Mouse (Mus musculus): Measurements from ENCODE around the gene Brpf3. TPM values are rescaled to one million over a fixed set of nuclear protein-coding genes. Genes with fewer than 3 reads are reported as not detected.
A peak's percentile ranks its signal among the peaks of the same experiment; 100 is the strongest.

Brpf3 gene
- polyA plus RNA-seq, 1 experiment from 2014 or later = 9.5 TPM

DNA sequence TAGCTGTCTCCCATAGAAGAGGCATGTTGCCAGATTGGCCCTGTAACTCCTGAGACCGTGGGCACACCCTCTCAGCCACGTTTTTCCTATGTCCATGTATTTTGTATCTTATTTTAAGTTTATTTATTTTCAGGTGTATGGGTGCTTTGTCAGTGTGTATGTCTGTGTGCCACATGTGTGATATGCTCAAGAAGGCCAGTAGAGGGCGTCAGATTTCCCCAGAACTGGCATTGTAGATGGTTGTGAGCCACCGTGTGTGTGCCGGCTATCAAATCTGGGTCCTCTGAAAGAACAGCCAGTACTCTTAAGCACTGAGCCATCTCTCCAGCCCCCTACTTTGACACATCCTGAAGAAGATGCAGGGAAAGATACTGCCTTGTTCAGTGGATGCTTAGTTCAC is 69.5 kb downstream of the Brpf3 start:
- H3K36me3 ChIP-seq (replicated peaks) = no peaks in the 10 kb centered on the region
- no peak overlapping the region for H3K9ac ChIP-seq
- no peak overlapping the region for H3K4me3 ChIP-seq
- ATAC-seq (replicated peaks) = no peak
- H3K9me3 ChIP-seq = no peaks in the 10 kb centered on the region
- H3K4me2 ChIP-seq = no peak overlapping the region
- WGBS = 71% methylated on average over 5 of the region's 5 CpGs
- H3K4me1 ChIP-seq = peaks cover 21% of the 10 kb centered on the region
- no peaks in the 10 kb centered on the region for H3K27me3 ChIP-seq (replicated peaks)
- H3K27ac ChIP-seq = peak overlapping the region; percentile 86

DNA sequence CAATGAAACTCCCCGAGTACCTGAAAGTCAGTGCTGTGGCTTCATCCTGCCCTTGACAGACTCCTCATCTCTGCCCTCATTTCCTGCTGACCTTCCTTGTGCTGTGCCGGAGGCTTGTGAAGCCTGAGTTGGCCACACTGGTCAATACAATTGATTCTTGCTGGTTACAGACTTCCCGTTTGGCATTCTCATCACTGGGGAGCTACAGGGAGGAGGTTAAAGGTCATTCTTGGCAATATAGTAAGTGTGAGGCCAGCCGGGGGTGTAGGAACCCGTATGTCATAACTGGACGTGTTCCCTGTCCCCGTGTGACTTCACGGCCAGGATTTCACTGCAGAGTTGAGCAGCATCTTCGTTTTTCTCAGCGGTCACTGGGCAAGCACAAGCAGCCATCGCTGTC is 70.9 kb downstream of the Brpf3 start:
- Histone ChIP-seq H3K4me2 (no peak overlapping the region), H3K9ac (no peak overlapping the region), H3K27me3 (replicated peaks) (no peaks in the 10 kb centered on the region; the same call in 1 of the 2 replicates), H3K4me1 (peaks cover 22% of the 10 kb centered on the region), H3K27ac (no peak overlapping the region), H3K36me3 (replicated peaks) (no peaks in the 10 kb centered on the region), H3K9me3 (no peaks in the 10 kb centered on the region), H3K4me3 (no peak overlapping the region)
- ATAC-seq (replicated peaks) = no peak
- WGBS = 80% methylated on average over 11 of the region's 11 CpGs

DNA sequence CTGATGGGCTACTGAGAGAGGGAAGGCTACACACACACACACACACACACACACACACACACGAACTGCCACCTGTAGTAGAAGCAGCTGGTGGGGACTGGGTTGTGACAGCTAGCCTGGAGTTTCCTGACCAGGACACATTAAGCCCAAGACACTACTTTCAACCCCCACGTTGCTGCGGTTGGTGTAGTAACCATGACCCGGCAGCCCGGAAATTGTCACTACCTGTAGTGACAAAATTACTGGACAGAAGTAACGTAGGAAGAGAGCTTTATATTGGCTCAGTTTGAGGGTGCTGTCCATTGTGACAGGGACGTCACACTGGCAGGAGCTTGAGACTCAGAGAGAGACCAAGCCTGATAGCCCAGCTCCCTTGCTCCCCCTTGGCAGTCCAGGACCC is 71.4 kb downstream of the Brpf3 start:
- ATAC-seq (replicated peaks) = no peak
- Histone ChIP-seq H3K4me1 (peaks cover 25% of the 10 kb centered on the region), H3K9me3 (no peaks in the 10 kb centered on the region), H3K4me3 (no peak overlapping the region), H3K27ac (no peak overlapping the region), H3K4me2 (no peak overlapping the region), H3K36me3 (replicated peaks) (no peaks in the 10 kb centered on the region), H3K27me3 (replicated peaks) (no peaks in the 10 kb centered on the region; the same call in 1 of the 2 replicates), H3K9ac (no peak overlapping the region)
- 86% methylated on average over 7 of the region's 7 CpGs for WGBS

DNA sequence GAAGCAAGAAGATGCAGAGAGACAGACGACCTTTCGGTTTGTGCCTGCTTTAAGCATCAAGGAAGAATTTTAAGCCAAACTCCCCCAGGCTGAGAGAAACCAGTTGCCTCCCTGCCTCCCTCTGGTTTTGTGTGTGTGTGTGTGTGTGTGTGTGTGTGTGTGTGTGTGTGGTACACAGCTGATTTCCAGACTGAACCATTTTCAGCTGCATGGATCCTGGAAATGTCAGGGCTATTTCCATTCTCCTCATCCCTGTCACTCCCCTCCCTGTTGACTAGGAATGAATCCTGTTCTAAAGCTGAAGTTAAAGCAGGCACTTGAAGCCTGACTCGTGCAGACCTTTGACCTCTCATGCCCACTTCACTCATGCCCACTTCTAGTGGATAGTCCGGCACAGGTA is 73.3 kb downstream of the Brpf3 start:
- H3K27ac ChIP-seq = no peak overlapping the region
- ATAC-seq (replicated peaks) = no peak
- H3K36me3 ChIP-seq (replicated peaks) = no peaks in the 10 kb centered on the region
- no peaks in the 10 kb centered on the region; the same call in 1 of the 2 replicates for H3K27me3 ChIP-seq (replicated peaks)
- no peak overlapping the region for H3K4me2 ChIP-seq
- H3K9ac ChIP-seq = no peak overlapping the region
- no peak overlapping the region for H3K4me3 ChIP-seq
- peaks cover 18% of the 10 kb centered on the region for H3K4me1 ChIP-seq
- no peaks in the 10 kb centered on the region for H3K9me3 ChIP-seq
- 79% methylated on average over 4 of the region's 4 CpGs for WGBS

DNA sequence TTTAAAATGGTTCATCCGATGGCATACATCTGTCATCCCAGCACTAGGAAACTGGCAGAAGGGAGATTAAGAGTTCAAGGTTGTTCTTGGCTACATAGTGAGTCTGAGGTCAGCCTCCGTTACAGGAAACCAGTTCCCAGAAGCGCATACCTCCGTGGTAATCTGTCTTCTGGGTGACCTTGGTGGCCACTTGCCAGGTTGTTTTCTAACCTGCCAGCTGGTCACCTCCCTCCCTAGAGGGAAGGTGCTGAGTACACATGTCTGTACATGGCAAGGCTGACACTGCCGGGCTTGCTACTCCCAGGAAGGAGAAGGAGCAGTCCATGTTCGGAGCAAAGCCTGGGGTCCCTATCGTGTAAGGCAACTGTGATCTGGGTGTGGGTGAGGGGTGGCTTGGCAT is 73.9 kb downstream of the Brpf3 start:
- no peaks in the 10 kb centered on the region for H3K36me3 ChIP-seq (replicated peaks)
- ATAC-seq (replicated peaks) = no peak
- no peak overlapping the region for H3K27ac ChIP-seq
- H3K27me3 ChIP-seq (replicated peaks) = no peaks in the 10 kb centered on the region; the same call in 1 of the 2 replicates
- 72% methylated on average over 7 of the region's 7 CpGs for WGBS
- H3K4me1 ChIP-seq = peaks cover 12% of the 10 kb centered on the region
- no peak overlapping the region for H3K9ac ChIP-seq
- no peaks in the 10 kb centered on the region for H3K9me3 ChIP-seq
- H3K4me2 ChIP-seq = no peak overlapping the region
- H3K4me3 ChIP-seq = no peak overlapping the region

DNA sequence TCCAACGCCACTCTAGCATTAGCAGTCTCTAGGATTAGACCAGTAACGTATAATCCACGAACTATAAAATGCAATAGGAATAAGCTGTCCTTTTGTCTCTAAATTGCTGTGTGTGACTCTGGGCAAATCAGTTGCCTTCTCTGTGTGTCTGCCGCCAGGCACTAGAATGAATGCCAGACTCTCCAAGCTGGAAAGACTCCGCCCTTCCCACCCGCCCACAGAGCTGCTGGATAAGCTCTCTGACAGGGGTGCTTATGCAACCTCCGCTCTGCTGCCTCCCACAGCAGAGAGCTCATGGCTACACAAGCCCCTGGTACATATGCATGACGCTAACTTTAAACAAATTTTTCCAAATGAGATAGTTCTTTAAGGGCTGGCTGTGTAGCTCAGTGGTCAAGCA is 74.4 kb downstream of the Brpf3 start:
- H3K4me1 ChIP-seq = peaks cover 12% of the 10 kb centered on the region
- WGBS = 39% methylated on average over 8 of the region's 8 CpGs
- no peaks in the 10 kb centered on the region; the same call in 1 of the 2 replicates for H3K27me3 ChIP-seq (replicated peaks)
- H3K4me3 ChIP-seq = no peak overlapping the region
- no peak overlapping the region for H3K4me2 ChIP-seq
- ATAC-seq (replicated peaks) = no peak
- H3K9ac ChIP-seq = no peak overlapping the region
- H3K27ac ChIP-seq = no peak overlapping the region
- no peaks in the 10 kb centered on the region for H3K9me3 ChIP-seq
- H3K36me3 ChIP-seq (replicated peaks) = no peaks in the 10 kb centered on the region

DNA sequence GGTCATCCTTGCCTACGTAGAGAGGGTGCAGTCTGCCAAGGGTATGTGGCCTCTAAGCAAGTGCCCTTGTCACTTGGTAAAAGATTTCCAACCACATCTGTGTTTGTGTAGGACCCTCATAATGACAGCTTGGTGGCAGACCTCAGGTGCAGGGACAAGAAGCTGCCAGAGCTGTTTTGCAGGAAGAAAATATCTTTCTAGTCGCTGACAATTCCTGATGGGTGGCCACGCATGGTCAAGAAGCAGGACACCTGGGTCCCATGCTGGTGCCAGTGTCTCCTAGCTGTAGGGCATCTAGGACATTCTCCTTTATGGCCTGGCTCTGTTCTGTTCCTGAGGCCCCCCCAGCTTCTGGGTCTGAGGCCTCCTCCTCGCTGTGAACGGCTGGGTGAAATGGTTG is 75.4 kb downstream of the Brpf3 start:
- WGBS = 70% methylated on average over 5 of the region's 5 CpGs
- Histone ChIP-seq H3K4me3 (no peak overlapping the region), H3K9ac (no peak overlapping the region), H3K4me2 (no peak overlapping the region), H3K9me3 (no peaks in the 10 kb centered on the region), H3K27ac (no peak overlapping the region), H3K4me1 (peaks cover 10% of the 10 kb centered on the region), H3K27me3 (replicated peaks) (no peaks in the 10 kb centered on the region; the same call in 1 of the 2 replicates), H3K36me3 (replicated peaks) (no peaks in the 10 kb centered on the region)
- ATAC-seq (replicated peaks) = no peak

DNA sequence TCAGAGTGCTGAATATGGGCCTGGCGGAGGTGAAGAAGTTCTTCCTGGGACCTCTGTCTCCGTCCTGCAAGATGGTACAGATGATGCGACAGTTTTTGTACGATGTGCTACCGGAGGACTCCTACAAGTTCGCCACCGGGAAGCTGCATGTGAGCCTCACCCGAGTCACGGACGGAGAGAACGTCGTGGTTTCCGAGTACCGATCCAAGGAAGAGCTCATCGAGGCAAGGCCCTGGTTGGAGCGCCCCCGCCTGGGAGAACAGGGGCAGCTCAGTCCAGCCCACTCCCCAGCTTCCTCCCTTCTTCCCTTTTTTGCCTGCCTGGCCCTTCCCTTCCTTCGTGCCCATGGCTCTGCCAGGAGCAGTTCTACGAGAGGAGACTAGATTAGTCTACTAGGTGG is 75.9 kb downstream of the Brpf3 start:
- WGBS = 18% methylated on average over 19 of the region's 19 CpGs
- no peak overlapping the region for H3K4me2 ChIP-seq
- H3K4me3 ChIP-seq = no peak overlapping the region
- no peaks in the 10 kb centered on the region for H3K36me3 ChIP-seq (replicated peaks)
- H3K9ac ChIP-seq = no peak overlapping the region
- no peak overlapping the region for H3K27ac ChIP-seq
- H3K9me3 ChIP-seq = no peaks in the 10 kb centered on the region
- H3K4me1 ChIP-seq = peaks cover 10% of the 10 kb centered on the region
- no peaks in the 10 kb centered on the region; the same call in 1 of the 2 replicates for H3K27me3 ChIP-seq (replicated peaks)
- no peak for ATAC-seq (replicated peaks)

DNA sequence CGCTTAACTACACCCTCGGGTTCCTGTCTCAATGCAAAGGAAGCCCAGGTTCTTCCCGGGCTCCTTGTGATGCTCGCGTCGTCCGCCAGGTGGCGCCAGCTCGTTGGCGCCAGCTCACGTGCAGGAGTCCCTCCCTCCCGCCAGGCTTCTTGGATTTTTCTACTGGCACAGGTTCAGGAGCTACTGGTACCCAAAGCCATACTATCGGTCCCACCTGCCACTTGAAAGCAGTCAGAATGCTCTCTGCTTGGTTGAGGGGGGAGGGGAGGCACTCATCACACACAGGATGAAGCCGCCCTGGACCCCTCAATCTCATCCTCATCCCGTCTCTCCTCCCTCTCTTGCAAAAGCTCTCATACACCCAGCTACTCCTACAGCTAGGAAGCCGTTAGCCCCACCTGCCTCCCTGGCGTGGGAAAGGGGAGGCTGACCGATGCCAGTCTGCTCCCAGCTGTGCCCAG is 79.1 kb downstream of the Brpf3 start:
- 4% methylated on average over 18 of the region's 18 CpGs for WGBS
- no peak overlapping the region for H3K27ac ChIP-seq
- no peak overlapping the region for H3K9ac ChIP-seq
- H3K4me2 ChIP-seq = peak overlapping the region; percentile 37
- peak; percentile 29 for ATAC-seq (replicated peaks)
- H3K4me1 ChIP-seq = peaks cover 16% of the 10 kb centered on the region
- no peaks in the 10 kb centered on the region; the same call in 1 of the 2 replicates for H3K27me3 ChIP-seq (replicated peaks)
- no peaks in the 10 kb centered on the region for H3K36me3 ChIP-seq (replicated peaks)
- no peaks in the 10 kb centered on the region for H3K9me3 ChIP-seq
- no peak overlapping the region for H3K4me3 ChIP-seq

DNA sequence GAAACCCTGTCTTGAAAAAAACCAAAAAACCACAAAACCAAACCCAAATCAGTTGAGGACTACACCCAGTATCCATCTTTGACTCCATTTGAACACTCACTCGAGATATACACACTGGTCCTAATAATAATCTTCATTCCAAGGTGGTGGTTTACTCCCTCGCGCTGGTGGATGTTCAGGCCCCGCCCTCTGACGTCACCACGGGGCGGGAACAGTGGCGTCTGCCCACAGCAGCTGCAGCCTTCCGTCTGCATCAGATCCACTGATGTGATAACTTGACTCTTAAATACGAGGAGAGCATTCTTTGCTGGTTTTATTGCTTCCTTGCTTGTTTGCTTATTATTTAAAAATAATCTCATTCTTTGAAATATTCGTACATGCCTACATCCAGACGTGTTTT is 81.4 kb downstream of the Brpf3 start:
- no peak overlapping the region for H3K9ac ChIP-seq
- no peaks in the 10 kb centered on the region for H3K9me3 ChIP-seq
- peak; percentile 67; the same call in 1 of the 2 replicates for ATAC-seq (replicated peaks)
- peak overlapping the region; percentile 21; the same call in 1 of the 2 replicates for H3K4me3 ChIP-seq
- H3K4me1 ChIP-seq = peaks cover 12% of the 10 kb centered on the region
- H3K27ac ChIP-seq = no peak overlapping the region
- no peaks in the 10 kb centered on the region for H3K27me3 ChIP-seq (replicated peaks)
- WGBS = 6% methylated on average over 12 of the region's 12 CpGs
- H3K4me2 ChIP-seq = peak overlapping the region; percentile 37
- no peaks in the 10 kb centered on the region for H3K36me3 ChIP-seq (replicated peaks)

DNA sequence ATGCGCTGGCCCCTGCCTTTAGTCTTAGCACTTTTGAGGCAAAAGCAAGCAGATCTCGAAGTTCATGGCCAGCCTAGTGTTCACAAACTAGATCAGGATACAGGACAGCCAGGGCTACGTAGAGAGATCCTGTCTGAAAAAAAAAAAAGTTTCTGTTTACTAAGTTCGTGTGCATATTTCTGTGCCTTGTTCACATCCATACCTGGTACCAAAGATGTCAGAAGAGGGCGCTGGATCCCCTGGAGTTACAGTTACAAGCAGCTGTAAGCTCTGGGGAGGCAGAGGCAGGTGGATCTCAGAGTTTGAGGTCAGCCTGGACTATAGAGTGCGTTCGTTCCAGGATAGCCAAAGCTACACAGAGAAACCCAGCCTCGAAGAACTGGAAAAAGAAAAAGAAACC is 81.9 kb downstream of the Brpf3 start:
- H3K4me3 ChIP-seq = 0 out of 2 replicates have a peak overlapping the region, but pooled peaks have one; percentile 21
- no peak overlapping the region for H3K27ac ChIP-seq
- H3K4me2 ChIP-seq = peak overlapping the region; percentile 37; the same call in 1 of the 2 replicates
- peaks cover 12% of the 10 kb centered on the region for H3K4me1 ChIP-seq
- no peaks in the 10 kb centered on the region for H3K27me3 ChIP-seq (replicated peaks)
- WGBS = 61% methylated on average over 8 of the region's 8 CpGs
- H3K36me3 ChIP-seq (replicated peaks) = no peaks in the 10 kb centered on the region
- no peaks in the 10 kb centered on the region for H3K9me3 ChIP-seq
- H3K9ac ChIP-seq = no peak overlapping the region
- ATAC-seq (replicated peaks) = no peak

DNA sequence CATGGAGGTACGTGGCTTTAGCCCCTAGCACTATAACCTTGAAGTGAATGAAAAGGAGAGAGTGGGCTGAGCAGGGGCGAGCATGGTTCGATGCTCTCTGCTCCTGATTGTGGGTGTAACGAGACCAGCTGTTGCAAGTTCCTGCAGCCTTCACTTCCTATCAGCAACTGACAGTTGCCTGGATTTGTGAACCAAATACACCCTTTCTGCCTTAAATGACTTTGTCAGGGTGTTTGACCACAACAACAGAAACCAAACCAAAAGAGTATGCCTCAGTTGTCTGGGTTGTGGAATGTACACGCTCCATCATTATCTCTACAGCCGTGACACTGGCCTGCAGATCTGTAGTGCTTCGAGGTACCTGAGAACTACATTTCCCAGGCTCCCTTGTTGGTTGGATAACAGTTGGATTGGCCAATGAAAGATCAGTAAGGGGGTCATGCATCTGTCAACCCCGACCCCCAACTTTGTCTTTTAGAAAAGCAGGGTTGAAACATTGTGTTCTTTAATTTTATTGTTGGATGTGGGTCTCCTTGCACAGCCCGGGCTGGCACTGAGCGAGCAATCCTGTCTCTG is 83.1 kb downstream of the Brpf3 start:
- Histone ChIP-seq H3K27ac (no peak overlapping the region), H3K4me1 (peaks cover 12% of the 10 kb centered on the region), H3K4me3 (no peak overlapping the region), H3K36me3 (replicated peaks) (no peaks in the 10 kb centered on the region), H3K9me3 (no peaks in the 10 kb centered on the region), H3K27me3 (replicated peaks) (no peaks in the 10 kb centered on the region), H3K4me2 (no peak overlapping the region), H3K9ac (no peak overlapping the region)
- 70% methylated on average over 10 of the region's 10 CpGs for WGBS
- ATAC-seq (replicated peaks) = no peak

DNA sequence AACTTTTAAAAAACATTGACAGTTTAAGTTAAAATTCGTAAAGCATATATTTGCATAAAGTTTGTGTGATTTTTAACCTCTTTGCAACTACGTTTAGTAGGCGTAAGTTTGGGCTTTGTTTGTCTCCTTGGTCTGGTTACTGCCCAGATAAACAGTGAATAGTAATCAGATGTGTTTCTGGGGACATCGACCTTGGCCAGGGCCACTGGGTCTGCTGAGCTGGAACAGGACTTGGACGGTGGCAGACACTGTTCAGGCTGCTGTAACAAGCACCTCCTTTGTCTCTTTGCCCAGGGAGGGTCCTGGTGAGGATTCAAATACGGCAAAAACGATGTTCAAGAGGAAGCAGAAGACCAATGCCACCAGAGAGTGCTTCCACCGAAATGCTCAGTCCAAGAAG is 84.3 kb downstream of the Brpf3 start:
- WGBS = 88% methylated on average over 8 of the region's 8 CpGs
- Histone ChIP-seq H3K4me3 (no peak overlapping the region), H3K4me1 (peaks cover 7% of the 10 kb centered on the region), H3K27ac (no peak overlapping the region), H3K27me3 (replicated peaks) (no peaks in the 10 kb centered on the region), H3K4me2 (no peak overlapping the region), H3K9ac (no peak overlapping the region), H3K36me3 (replicated peaks) (no peaks in the 10 kb centered on the region), H3K9me3 (no peaks in the 10 kb centered on the region)
- no peak for ATAC-seq (replicated peaks)

All from midbrain, embryonic 15.5 days (tissue).